12 mouse cellular contexts compared by ENCODE assay signal in genomic region chr19:44067323-44068049, GRCm38 (mm10). TPM values are rescaled to one million over a fixed set of nuclear protein-coding genes. Genes with fewer than 3 reads are reported as not detected.
DNase-seq lines count a peak whose midpoint lies in the region; ATAC-seq lines count a peak whose summit lies in the region.
"Had no signal": no experiment of that assay in that cellular context is flagged by ENCODE, and none has a peak within 500 bp of the region (broad histone marks: within the 10 kb centered on the region; RNA-seq: fewer than 3 reads in every experiment).

No protein-coding gene starts in this region.

- H3K36me3 ChIP-seq in heart, embryonic 13.5 days, result peaks cover 35% of the 10 kb centered on the region

- peaks cover 15% of the 10 kb centered on the region for H3K4me1 ChIP-seq in heart, embryonic 13.5 days

- intact Hi-C loops in heart, postnatal 36 days (cut with DNase I), result loop anchor here (2.0 to 10.0 kb wide), 3 partner anchors 39 to 865 kb away; partner anchors contain the start of genes Chuk and Slf2

- H3K27ac ChIP-seq in heart, embryonic 13.5 days (replicated peaks), result no peak overlapping the region
- H3K27ac ChIP-seq: neural tube, embryonic 12.5 days had no signal

- no peak overlapping the region for H3K4me3 ChIP-seq in heart, embryonic 13.5 days
- H3K4me3 ChIP-seq: erythroblast, embryonic 14.5 days; neural tube, embryonic 12.5 days had no signal

- H3K4me2 ChIP-seq in heart, embryonic 13.5 days, result peak overlapping the region; percentile 96

- DNase-seq in heart, postnatal 36 days, result no peak
- peak; percentile 51 to 63 for DNase-seq in B cell, adult 2 months
- peak; percentile 58 to 61 for DNase-seq in kidney, adult 8-10 months
- no peak for DNase-seq in ovary, postnatal 36 days (ENCODE audit: low spot score)
- DNase-seq in right cerebral cortex, postnatal 14 days, result no peak
- DNase-seq in adrenal gland, adult 18-20 months (ENCODE audit: low spot score in 2 of 2), result no peak
- DNase-seq: thymus, postnatal 14 days had no signal

- 84% methylated on average over 9 of the region's 9 CpGs for WGBS in heart, embryonic 13.5 days

- H3K9ac ChIP-seq in heart, embryonic 13.5 days, result no peak overlapping the region
- H3K9ac ChIP-seq: neural tube, embryonic 12.5 days had no signal

- no peak for ATAC-seq in heart, embryonic 13.5 days (ENCODE audit: extremely low read depth, insufficient number of reproducible peaks, low FRiP score, low TSS enrichment)
- ATAC-seq in megakaryocyte, adult 5-6 weeks (ENCODE audit: poor library complexity, severe bottlenecking), result peak; percentile 65

- no peaks in the 10 kb centered on the region for H3K9me3 ChIP-seq in heart, embryonic 13.5 days
- H3K9me3 ChIP-seq: neural tube, embryonic 12.5 days had no signal

- no peaks in the 10 kb centered on the region for H3K27me3 ChIP-seq in heart, embryonic 13.5 days (replicated peaks)
- H3K27me3 ChIP-seq: neural tube, embryonic 12.5 days had no signal

RNA-seq across cellular contexts. Expression of gene Erlin1, which starts 2.1 kb away (rescaled TPM):
- 15.4 and 15.8 TPM in 2 replicates for polyA plus RNA-seq in heart, embryonic 13.5 days (2015; fragmentation: Nextera tagmentation; extraction: Ambion mirVana)
- 1 to 10 TPM; 7.3 to 7.9 TPM for total RNA-seq in heart, postnatal 36 days (2021)
- 84.7 and 84.8 TPM in 2 replicates for total RNA-seq in megakaryocyte, adult 5-6 weeks (2015)
- total RNA-seq in megakaryocyte, adult 5-6 weeks (2017), result 59.4 and 67.0 TPM in 2 replicates
- 10 to 100 TPM; 17.7 to 28.0 TPM for total RNA-seq in adrenal gland, adult 18-20 months (2021)

RNA-seq across cellular contexts. Expression of gene Cyp2c23, which starts 38.5 kb away (rescaled TPM):
- 0.15 and 0.47 TPM in 2 replicates for polyA plus RNA-seq in heart, embryonic 13.5 days (2015; fragmentation: Nextera tagmentation; extraction: Ambion mirVana)
- total RNA-seq in heart, postnatal 36 days (2021), result under 1 TPM in 1 of 2 experiments, not detected in 1; 0.14 TPM
- total RNA-seq in megakaryocyte, adult 5-6 weeks (2015), result not detected in 2 replicates
- total RNA-seq in megakaryocyte, adult 5-6 weeks (2017), result not detected in 2 replicates
- 1 to 10 TPM in 1 of 2 experiments, under 1 TPM in 1; 0.32 to 1.2 TPM for total RNA-seq in adrenal gland, adult 18-20 months (2021)
- polyA plus RNA-seq: erythroblast, embryonic 14.5 days; heart, postnatal 0 days; neural tube, embryonic 12.5 days had no signal

RNA-seq across cellular contexts. Expression of gene Chuk, which starts 39.8 kb away (rescaled TPM):
- 28.2 and 29.5 TPM in 2 replicates for polyA plus RNA-seq in heart, embryonic 13.5 days (2015; fragmentation: Nextera tagmentation; extraction: Ambion mirVana)
- 10 to 100 TPM; 25.8 to 29.0 TPM for total RNA-seq in heart, postnatal 36 days (2021)
- total RNA-seq in megakaryocyte, adult 5-6 weeks (2015), result 48.1 and 59.7 TPM in 2 replicates
- total RNA-seq in megakaryocyte, adult 5-6 weeks (2017), result 70.6 and 82.9 TPM in 2 replicates
- 10 to 100 TPM; 44.5 to 94.4 TPM for total RNA-seq in adrenal gland, adult 18-20 months (2021)

Comparison
In these comparisons a context has a peak if more than half of its experiments do, and no peak if none do; other contexts are left out.
1. DNase-seq: peak in B cell, adult 2 months (2 of 2) and kidney, adult 8-10 months (2 of 2); none in heart, postnatal 36 days (0 of 2), ovary, postnatal 36 days (single experiment), right cerebral cortex, postnatal 14 days (single experiment) and adrenal gland, adult 18-20 months (0 of 2).